Mouse (Mus musculus) gastrocnemius, postnatal 36 days (tissue): ENCODE data around the gene Gm12117. TPM values are rescaled to one million over a fixed set of nuclear protein-coding genes. Genes with fewer than 3 reads are reported as not detected.

Source experiments
- DNase-seq, 2 experiments: peaks; one replicate each; pipeline ENCODE4 v3.0.0; 2022
- intact Hi-C: fragments of 180-260 bp; cut with DNase I; formaldehyde crosslinking; loops from one replicate; pipeline ENCODE4 v1.15.1; 2025
- long read RNA-seq, 2 experiments: library from polyadenylated mRNA; stranded (forward); transcript quantifications; one replicate each; pipeline ENCODE4 v2.0.0; 2021
- total RNA-seq, 2 experiments: library from RNA; stranded (reverse); gene quantifications; 2 replicates each; pipeline ENCODE4 v1.2.3; 2021

Gene Gm12117
- not detected for total RNA-seq
- long read RNA-seq, experiment 1: 0 reads
- long read RNA-seq, experiment 2: 0 reads

DNA sequence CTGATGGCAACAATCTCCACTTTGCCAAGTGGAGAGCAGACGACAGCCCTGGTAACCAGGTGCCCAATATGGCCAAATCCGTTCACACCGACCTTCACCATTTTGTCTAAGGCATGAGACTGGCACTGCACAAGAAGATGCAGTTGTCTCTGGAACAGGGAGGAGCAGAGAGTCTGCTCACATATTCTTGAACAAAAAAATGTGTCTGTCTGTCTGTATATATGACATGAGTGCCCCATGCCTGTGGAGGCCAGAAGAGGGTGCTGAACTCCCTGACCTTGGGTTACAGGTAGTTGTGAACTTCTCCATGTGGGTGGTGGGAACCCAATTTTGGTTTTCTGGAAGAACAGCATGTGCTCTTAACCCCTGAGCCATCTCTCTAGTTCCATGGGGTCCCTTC lies at the start of gene Gm12117:
Gene Gm12117, minus strand, starts transcription at position 101 of the 400 bp plus-strand sequence.
- no peak for DNase-seq
- intact Hi-C loops: no loop called here

DNA sequence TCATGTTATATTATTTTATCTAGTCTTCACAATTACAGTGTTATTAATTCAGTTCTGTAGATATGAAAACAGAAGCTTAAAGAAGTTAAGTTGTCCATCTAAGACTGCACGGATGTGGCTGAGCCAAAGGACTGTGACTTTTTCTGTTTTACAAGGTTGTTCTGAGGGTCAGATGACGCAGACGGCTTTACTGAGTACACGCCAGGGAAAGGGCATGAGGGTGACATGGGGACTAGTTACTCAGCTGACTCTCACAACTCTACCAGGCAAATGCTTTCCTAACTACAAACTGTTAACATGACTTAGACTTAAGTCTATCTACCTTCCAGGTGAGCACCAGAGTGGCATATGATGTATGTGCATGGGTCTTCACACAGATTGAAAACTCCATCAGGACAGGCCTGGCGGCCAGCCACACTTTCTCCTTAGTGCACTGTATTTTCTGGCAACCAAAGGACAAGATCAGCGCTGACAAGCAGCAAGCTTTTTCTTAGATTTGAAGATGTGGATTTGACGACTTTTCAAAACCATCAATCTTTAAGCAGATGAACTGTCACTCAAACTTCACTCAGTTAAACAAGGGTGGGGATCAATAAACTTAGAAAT lies 42.6 kb upstream of the Gm12117 start:
- DNase-seq: no peak
- intact Hi-C loops: no loop called here

GRCm38 (mm10) chr11:33309566-33309965 lies 33.0 kb upstream of the Gm12117 start:
- intact Hi-C loops: no loop called here
- no peak for DNase-seq

DNA sequence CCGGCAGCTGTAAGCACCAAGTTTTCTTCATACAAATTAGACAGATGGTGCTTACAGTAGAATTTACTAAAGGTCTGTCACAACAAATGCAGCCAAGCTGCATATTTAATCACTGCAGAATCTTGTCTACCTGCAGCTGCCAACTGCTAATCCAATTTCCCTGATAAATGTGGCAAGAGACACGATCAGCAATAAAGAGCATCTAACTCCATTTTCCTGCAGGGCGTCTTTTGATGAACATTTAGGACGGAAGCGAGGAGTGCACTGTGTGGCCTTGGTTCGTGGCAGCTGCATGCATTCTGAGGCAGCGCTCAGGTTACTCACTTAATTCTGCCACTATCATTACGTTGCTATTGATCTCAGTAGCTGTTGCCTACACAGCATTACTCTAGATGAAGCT lies 24.3 kb upstream of the Gm12117 start:
- DNase-seq: no peak
- intact Hi-C loops: no loop called here

DNA sequence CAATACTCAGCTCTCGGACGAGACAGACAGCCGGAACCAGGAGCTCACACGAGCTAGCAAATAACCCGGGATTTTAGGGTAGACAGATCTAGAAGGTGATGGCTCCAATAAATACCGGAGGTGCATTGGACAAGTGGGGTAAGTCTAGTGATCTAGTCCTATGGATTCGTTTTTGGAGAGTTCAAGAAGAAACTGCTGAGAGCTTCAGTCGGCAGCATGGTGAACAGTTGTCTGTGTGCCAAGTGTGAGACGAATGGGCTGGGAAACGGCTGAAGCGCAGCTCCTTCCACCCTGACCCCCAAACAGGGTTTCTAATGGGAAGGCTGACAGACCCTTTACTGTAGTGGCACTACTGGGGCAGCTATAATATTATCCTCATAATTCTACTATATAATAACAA lies 22.8 kb upstream of the Gm12117 start:
- intact Hi-C loops: loop anchor here (5.0 kb wide), 1 partner anchor 122 kb away; no protein-coding TSS in a partner anchor
- no peak for DNase-seq

DNA sequence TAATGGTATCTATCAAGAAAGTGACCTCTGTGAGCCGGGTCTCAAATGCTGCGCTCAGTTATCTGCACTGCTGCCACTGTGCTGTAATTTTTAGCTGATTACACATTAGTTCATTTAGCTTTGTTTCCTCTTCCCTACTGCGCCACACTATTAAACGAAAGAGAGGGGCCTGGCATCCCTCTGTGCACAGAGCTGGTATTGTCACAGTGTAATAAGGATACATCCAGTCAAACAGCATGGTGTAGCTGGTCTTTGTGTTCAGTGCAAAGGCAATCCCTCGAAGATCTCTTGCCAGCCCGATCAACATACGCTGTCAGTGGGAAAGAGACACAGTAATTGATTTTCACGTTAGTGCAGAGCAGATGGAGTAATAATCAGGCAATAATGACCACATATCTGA lies 20.6 kb upstream of the Gm12117 start:
- intact Hi-C loops: loop anchor here (5.0 kb wide), 1 partner anchor 120 kb away; no protein-coding TSS in a partner anchor
- DNase-seq: no peak

GRCm38 (mm10) chr11:33295422-33295821 lies 18.9 kb upstream of the Gm12117 start:
- DNase-seq: no peak
- intact Hi-C loops: loop anchor here (5.0 kb wide), 1 partner anchor 118 kb away; no protein-coding TSS in a partner anchor

DNA sequence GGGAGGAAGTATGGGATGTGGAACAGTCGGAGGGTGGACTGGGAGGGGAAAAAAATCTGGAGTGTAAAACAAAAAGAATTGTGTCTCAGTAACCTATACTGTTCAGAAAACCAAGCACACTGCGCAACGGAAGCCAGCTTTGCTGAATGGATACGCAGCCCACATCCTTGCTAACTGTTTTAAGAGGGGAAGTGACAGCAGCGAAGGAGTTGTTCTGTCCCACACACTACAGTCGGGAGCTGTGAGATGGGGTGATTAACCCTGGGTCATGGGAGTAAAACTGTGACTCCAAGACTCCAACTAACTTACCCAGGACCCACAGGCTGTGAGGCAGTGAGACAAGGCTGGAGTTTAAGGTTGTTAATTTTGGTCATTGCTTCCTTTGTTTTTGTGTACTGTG lies 17.5 kb upstream of the Gm12117 start:
- DNase-seq: no peak
- intact Hi-C loops: no loop called here

- no peak for DNase-seq
- intact Hi-C loops: no loop called here
Observed at GRCm38 (mm10) chr11:33278571-33278970, 2.0 kb upstream of the Gm12117 start.

DNA sequence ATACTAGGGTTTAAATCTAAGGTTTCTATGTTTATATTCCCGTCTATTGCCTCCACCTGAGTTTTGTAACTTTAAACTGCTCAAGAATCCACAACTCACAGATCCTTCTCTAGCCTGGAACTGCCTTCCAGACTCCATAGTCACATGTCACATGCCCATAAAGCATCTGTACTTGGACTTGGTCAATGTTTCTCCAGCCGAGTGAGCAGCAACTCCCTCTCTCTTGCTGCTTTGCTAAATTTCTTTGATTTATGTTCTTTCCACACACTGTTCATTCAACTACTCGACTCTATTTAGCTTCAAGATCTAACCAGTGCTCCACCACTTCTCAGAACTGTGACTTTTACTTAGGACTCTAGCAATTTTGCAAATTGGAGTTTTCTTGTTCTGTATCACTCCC lies 1.7 kb downstream of the Gm12117 start:
- no peak for DNase-seq
- intact Hi-C loops: no loop called here

DNA sequence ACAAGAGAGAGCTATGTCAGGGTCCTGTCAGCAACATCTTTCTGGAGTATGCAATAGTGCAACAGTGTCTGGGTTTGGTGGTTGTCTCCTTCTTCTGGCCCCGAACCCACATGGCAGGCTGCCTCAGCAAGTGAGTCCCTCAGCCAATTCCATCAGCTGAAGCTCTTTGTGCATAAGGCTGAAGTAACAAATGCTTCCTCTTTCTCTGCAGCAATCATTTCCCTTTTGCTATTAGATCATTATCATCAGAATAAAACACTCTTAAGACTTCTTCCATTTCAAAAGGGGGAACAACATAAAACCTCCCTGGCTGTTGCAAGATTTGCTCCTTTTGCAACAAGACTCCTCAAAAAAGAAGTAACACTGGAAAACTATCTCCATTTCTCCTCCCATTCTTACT lies 2.2 kb downstream of the Gm12117 start:
- DNase-seq: no peak
- intact Hi-C loops: no loop called here

- DNase-seq: no peak
- intact Hi-C loops: no loop called here
Observed at GRCm38 (mm10) chr11:33240295-33240694, 36.2 kb downstream of the Gm12117 start.

GRCm38 (mm10) chr11:33234134-33234533 lies 42.4 kb downstream of the Gm12117 start:
- DNase-seq: no peak
- intact Hi-C loops: no loop called here

GRCm38 (mm10) chr11:33232056-33232455 lies 44.5 kb downstream of the Gm12117 start:
- DNase-seq: no peak
- intact Hi-C loops: no loop called here

- no peak for DNase-seq
- intact Hi-C loops: no loop called here
Observed at GRCm38 (mm10) chr11:33228186-33228585, 48.4 kb downstream of the Gm12117 start.

GRCm38 (mm10) chr11:33226516-33226915 lies 50.0 kb downstream of the Gm12117 start:
- no peak for DNase-seq
- intact Hi-C loops: no loop called here

Other genes with a start within 250 kb of the Gm12117 start
- gene Fgf18, start 129.3 kb downstream of the Gm12117 start, total RNA-seq: 1 to 10 TPM in 1 of 2 experiments, under 1 TPM in 1; 0.86 to 2.4 TPM
- gene Npm1, start 113.5 kb downstream of the Gm12117 start, total RNA-seq: 100 to 1,000 TPM in 1 of 2 experiments, 10 to 100 TPM in 1; 86.6 to 116 TPM
- gene Tlx3, start 73.1 kb downstream of the Gm12117 start, total RNA-seq: not detected
- gene Ranbp17, start 237.0 kb upstream of the Gm12117 start, total RNA-seq: under 1 TPM; 0.46 to 0.62 TPM